Mouse (Mus musculus): Measurements from ENCODE around the gene Gm49342. TPM values are rescaled to one million over a fixed set of nuclear protein-coding genes. Genes with fewer than 3 reads are reported as not detected.

Gene Gm49342
- polyA plus RNA-seq, 1 experiment from 2014 or later: not detected

GRCm38 (mm10) chr14:51008781-51009180 is 64.5 kb downstream of the Gm49342 start:
- no peak overlapping the region for H3K4me3 ChIP-seq
- H3K27ac ChIP-seq: no peak overlapping the region
- WGBS: 88% methylated on average over 4 of the region's 4 CpGs
- DNase-seq (ENCODE audit: low spot score): no peak
- no peaks in the 10 kb centered on the region for H3K36me3 ChIP-seq
- no peaks in the 10 kb centered on the region for H3K4me1 ChIP-seq
- no peaks in the 10 kb centered on the region for H3K9me3 ChIP-seq (replicated peaks)
- no peaks in the 10 kb centered on the region for H3K27me3 ChIP-seq (ENCODE audit: low read depth, poor library complexity, severe bottlenecking)

GRCm38 (mm10) chr14:51009572-51009971 is 65.3 kb downstream of the Gm49342 start:
- H3K27me3 ChIP-seq (ENCODE audit: low read depth, poor library complexity, severe bottlenecking): no peaks in the 10 kb centered on the region
- H3K27ac ChIP-seq: no peak overlapping the region
- no peaks in the 10 kb centered on the region for H3K9me3 ChIP-seq (replicated peaks)
- no peak overlapping the region for H3K4me3 ChIP-seq
- H3K4me1 ChIP-seq: no peaks in the 10 kb centered on the region
- WGBS: 85% methylated on average over 6 of the region's 6 CpGs
- no peak for DNase-seq (ENCODE audit: low spot score)
- H3K36me3 ChIP-seq: no peaks in the 10 kb centered on the region

Other genes with a start within 250 kb of the Gm49342 start
- gene Olfr748, start 237.1 kb upstream of the Gm49342 start, polyA plus RNA-seq (2016; fragmentation: Nextera tagmentation; extraction: Ambion mirVana): not detected in 2 replicates
- gene Olfr749, start 199.4 kb upstream of the Gm49342 start, polyA plus RNA-seq (2016; fragmentation: Nextera tagmentation; extraction: Ambion mirVana): not detected in 2 replicates
- 91.9 and 96.1 TPM in 2 replicates for gene Ttc5, start 159.0 kb upstream of the Gm49342 start, polyA plus RNA-seq (2016; fragmentation: Nextera tagmentation; extraction: Ambion mirVana)
- not detected in 2 replicates for gene Ccnb1ip1, start 136.8 kb upstream of the Gm49342 start, polyA plus RNA-seq (2016; fragmentation: Nextera tagmentation; extraction: Ambion mirVana)
- 63.3 and 77.2 TPM in 2 replicates for gene Parp2, start 136.7 kb upstream of the Gm49342 start, polyA plus RNA-seq (2016; fragmentation: Nextera tagmentation; extraction: Ambion mirVana)
- 3.8 and 5.7 TPM in 2 replicates for gene Tep1, start 74.0 kb upstream of the Gm49342 start, polyA plus RNA-seq (2016; fragmentation: Nextera tagmentation; extraction: Ambion mirVana)
- gene Klhl33, start 47.0 kb upstream of the Gm49342 start, polyA plus RNA-seq (2016; fragmentation: Nextera tagmentation; extraction: Ambion mirVana): 0.06 and 0.10 TPM in 2 replicates
- 179 and 201 TPM in 2 replicates for gene Osgep, start 19.6 kb upstream of the Gm49342 start, polyA plus RNA-seq (2016; fragmentation: Nextera tagmentation; extraction: Ambion mirVana)
- 526 and 613 TPM in 2 replicates for gene Apex1, start 19.5 kb upstream of the Gm49342 start, polyA plus RNA-seq (2016; fragmentation: Nextera tagmentation; extraction: Ambion mirVana)
- gene Pip4p1, start 13.7 kb upstream of the Gm49342 start, polyA plus RNA-seq (2016; fragmentation: Nextera tagmentation; extraction: Ambion mirVana): 45.4 and 51.9 TPM in 2 replicates
- 88.3 and 89.7 TPM in 2 replicates for gene Pnp, start 13.4 kb upstream of the Gm49342 start, polyA plus RNA-seq (2016; fragmentation: Nextera tagmentation; extraction: Ambion mirVana)
- 0.48 and 0.65 TPM in 2 replicates for gene Pnp2, start 11.5 kb downstream of the Gm49342 start, polyA plus RNA-seq (2016; fragmentation: Nextera tagmentation; extraction: Ambion mirVana)
- gene Rnase10, start 63.2 kb downstream of the Gm49342 start, polyA plus RNA-seq (2016; fragmentation: Nextera tagmentation; extraction: Ambion mirVana): not detected in 2 replicates
- gene Rnase9, start 97.4 kb downstream of the Gm49342 start, polyA plus RNA-seq (2016; fragmentation: Nextera tagmentation; extraction: Ambion mirVana): not detected in 2 replicates
- gene Rnase11, start 105.6 kb downstream of the Gm49342 start, polyA plus RNA-seq (2016; fragmentation: Nextera tagmentation; extraction: Ambion mirVana): not detected in 2 replicates
- 0.30 TPM in 1 of 2 replicates, not detected in the other for gene Rnase12, start 113.1 kb downstream of the Gm49342 start, polyA plus RNA-seq (2016; fragmentation: Nextera tagmentation; extraction: Ambion mirVana)
- gene Olfr750, start 129.9 kb downstream of the Gm49342 start, polyA plus RNA-seq (2016; fragmentation: Nextera tagmentation; extraction: Ambion mirVana): not detected in 2 replicates
- gene Rnase4, start 146.6 kb downstream of the Gm49342 start, polyA plus RNA-seq (2016; fragmentation: Nextera tagmentation; extraction: Ambion mirVana): 5.1 and 6.6 TPM in 2 replicates
- gene Ang, start 146.6 kb downstream of the Gm49342 start, polyA plus RNA-seq (2016; fragmentation: Nextera tagmentation; extraction: Ambion mirVana): 1.5 and 1.8 TPM in 2 replicates
- gene Eddm3b, start 169.9 kb downstream of the Gm49342 start, polyA plus RNA-seq (2016; fragmentation: Nextera tagmentation; extraction: Ambion mirVana): not detected in 2 replicates
- 0.14 TPM in 1 of 2 replicates, not detected in the other for gene Rnase6, start 179.4 kb downstream of the Gm49342 start, polyA plus RNA-seq (2016; fragmentation: Nextera tagmentation; extraction: Ambion mirVana)
- 0.15 TPM in 1 of 2 replicates, not detected in the other for gene Rnase1, start 202.3 kb downstream of the Gm49342 start, polyA plus RNA-seq (2016; fragmentation: Nextera tagmentation; extraction: Ambion mirVana)
- gene Rnase2b, start 217.7 kb downstream of the Gm49342 start, polyA plus RNA-seq (2016; fragmentation: Nextera tagmentation; extraction: Ambion mirVana): not detected in 2 replicates

All from limb, embryonic 10.5 days (tissue).